In genomic region chr10:126986541-126986961, GRCm38 (mm10) we compare ENCODE assay signal across 8 mouse cellular contexts. TPM values are rescaled to one million over a fixed set of nuclear protein-coding genes. Genes with fewer than 3 reads are reported as not detected.
DNase-seq lines count a peak whose midpoint lies in the region; ATAC-seq and TF ChIP-seq lines count a peak whose summit lies in the region.

No protein-coding gene starts in this region.

- no peak overlapping the region; the same call in 1 of the 2 replicates for H3K4me2 ChIP-seq in embryonic facial prominence, embryonic 11.5 days (ENCODE audit: low read depth, low read length)
- peak overlapping the region; percentile 44 for H3K4me2 ChIP-seq in kidney, embryonic 15.5 days
- H3K4me2 ChIP-seq in midbrain, embryonic 15.5 days, result no peak overlapping the region

- peak overlapping the region; percentile 35 for H3K27ac ChIP-seq in embryonic facial prominence, embryonic 11.5 days (replicated peaks; ENCODE audit: low read depth, low read length)
- peak overlapping the region; percentile 78 for H3K27ac ChIP-seq in heart, embryonic 10.5 days
- H3K27ac ChIP-seq in kidney, embryonic 15.5 days, result peak overlapping the region; percentile 87
- H3K27ac ChIP-seq in liver, adult 2 months (replicated peaks; ENCODE audit: insufficient read depth, low read depth, low read length), result peak overlapping the region; percentile 21
- H3K27ac ChIP-seq in midbrain, embryonic 15.5 days, result peak overlapping the region; percentile 53

- ATAC-seq in embryonic facial prominence, embryonic 11.5 days (replicated peaks; ENCODE audit: insufficient number of reproducible peaks, low FRiP score, low TSS enrichment, low read depth), result 0 out of 2 replicates have a peak, but pooled peaks have one; percentile 22
- ATAC-seq in kidney, embryonic 15.5 days (replicated peaks; ENCODE audit: low FRiP score), result peak; percentile 73
- peak; percentile 49; the same call in 1 of the 2 replicates for ATAC-seq in midbrain, embryonic 15.5 days (replicated peaks)

- no peak overlapping the region for H3K9ac ChIP-seq in embryonic facial prominence, embryonic 11.5 days (replicated peaks; ENCODE audit: low read length)
- no peak overlapping the region for H3K9ac ChIP-seq in kidney, embryonic 15.5 days
- H3K9ac ChIP-seq in liver, adult 2 months (ENCODE audit: low read depth, low read length), result no peak overlapping the region
- H3K9ac ChIP-seq in midbrain, embryonic 15.5 days, result 0 out of 2 replicates have a peak overlapping the region, but pooled peaks have one; percentile 0

- TF ChIP-seq POLR2A in liver, adult 2 months (IDR thresholded peaks at IDR 0.05; ENCODE audit: extremely low read depth, insufficient read depth, low read length), result no peak

- H3K27me3 ChIP-seq in embryonic facial prominence, embryonic 11.5 days (ENCODE audit: control insufficient read depth, insufficient read depth, low read length), result no peaks in the 10 kb centered on the region
- no peaks in the 10 kb centered on the region for H3K27me3 ChIP-seq in heart, embryonic 10.5 days (ENCODE audit: insufficient read depth, poor library complexity, severe bottlenecking)
- no peaks in the 10 kb centered on the region for H3K27me3 ChIP-seq in kidney, embryonic 15.5 days
- no peaks in the 10 kb centered on the region for H3K27me3 ChIP-seq in liver, adult 2 months (ENCODE audit: control insufficient read depth, insufficient read depth, low read length)
- no peaks in the 10 kb centered on the region for H3K27me3 ChIP-seq in midbrain, embryonic 15.5 days (replicated peaks)

- H3K4me1 ChIP-seq in embryonic facial prominence, embryonic 11.5 days (ENCODE audit: control insufficient read depth, insufficient read depth, low read length), result peaks cover 18% of the 10 kb centered on the region
- H3K4me1 ChIP-seq in heart, embryonic 10.5 days, result peaks cover 96% of the 10 kb centered on the region
- peaks cover 98% of the 10 kb centered on the region for H3K4me1 ChIP-seq in kidney, embryonic 15.5 days
- peaks cover 55% of the 10 kb centered on the region for H3K4me1 ChIP-seq in liver, adult 2 months (ENCODE audit: control insufficient read depth, insufficient read depth, low read length)
- peaks cover 78% of the 10 kb centered on the region for H3K4me1 ChIP-seq in midbrain, embryonic 15.5 days

- H3K9me3 ChIP-seq in embryonic facial prominence, embryonic 11.5 days (replicated peaks; ENCODE audit: control insufficient read depth, low read length), result no peaks in the 10 kb centered on the region
- no peaks in the 10 kb centered on the region for H3K9me3 ChIP-seq in heart, embryonic 10.5 days
- H3K9me3 ChIP-seq in kidney, embryonic 15.5 days (replicated peaks), result no peaks in the 10 kb centered on the region
- no peaks in the 10 kb centered on the region for H3K9me3 ChIP-seq in midbrain, embryonic 15.5 days

- 60% methylated on average over 4 of the region's 4 CpGs for WGBS in embryonic facial prominence, embryonic 11.5 days
- WGBS in heart, embryonic 10.5 days, result 61% methylated on average over 4 of the region's 4 CpGs
- 46% methylated on average over 4 of the region's 4 CpGs for WGBS in kidney, embryonic 15.5 days
- WGBS in liver, adult 2 months, result 35% methylated on average over 4 of the region's 4 CpGs
- 49% methylated on average over 4 of the region's 4 CpGs for WGBS in midbrain, embryonic 15.5 days

- 0 out of 2 replicates have a peak overlapping the region, but pooled peaks have one; percentile 3 for H3K4me3 ChIP-seq in embryonic facial prominence, embryonic 11.5 days (ENCODE audit: low read depth, low read length)
- peak overlapping the region; percentile 33 for H3K4me3 ChIP-seq in heart, embryonic 10.5 days
- peak overlapping the region; percentile 8; the same call in 1 of the 2 replicates for H3K4me3 ChIP-seq in kidney, embryonic 15.5 days (replicated peaks)
- no peak overlapping the region for H3K4me3 ChIP-seq in liver, adult 2 months (ENCODE audit: insufficient read depth, low read depth, low read length)
- H3K4me3 ChIP-seq in midbrain, embryonic 15.5 days, result no peak overlapping the region

- no peaks in the 10 kb centered on the region for H3K36me3 ChIP-seq in embryonic facial prominence, embryonic 11.5 days (replicated peaks; ENCODE audit: control insufficient read depth, insufficient read depth, low read depth, low read length)
- H3K36me3 ChIP-seq in heart, embryonic 10.5 days, result peaks cover 9% of the 10 kb centered on the region
- H3K36me3 ChIP-seq in kidney, embryonic 15.5 days, result peaks cover 16% of the 10 kb centered on the region
- H3K36me3 ChIP-seq in liver, adult 2 months (ENCODE audit: control insufficient read depth, insufficient read depth, low read length), result peaks cover under 1% of the 10 kb centered on the region
- H3K36me3 ChIP-seq in midbrain, embryonic 15.5 days (replicated peaks), result no peaks in the 10 kb centered on the region

- peak; percentile 41 for DNase-seq in embryo, embryonic 11 days
- no peak for DNase-seq in embryo, embryonic 10.5 days (ENCODE audit: low spot score)
- DNase-seq in embryonic facial prominence, embryonic 11.5 days (ENCODE audit: low spot score), result no peak
- DNase-seq in heart, embryonic 10.5 days (ENCODE audit: low spot score), result no peak
- peak; percentile 51 for DNase-seq in liver, adult 2 months (ENCODE audit: extremely low read depth, low read depth, low spot score)
- peak; percentile 38 for DNase-seq in urinary bladder, postnatal 10 days (ENCODE audit: low spot score)

- H3K79me2 ChIP-seq in liver, adult 2 months (ENCODE audit: control insufficient read depth, insufficient read depth, low read length), result peaks cover 80% of the 10 kb centered on the region

- no peak for TF ChIP-seq CTCF in liver, adult 2 months (IDR thresholded peaks at IDR 0.05; ENCODE audit: low read depth, low read length)

RNA-seq across cellular contexts. Expression of gene Ctdsp2, which starts 8.0 kb away (rescaled TPM):
- 64.8 and 67.9 TPM in 2 replicates for polyA plus RNA-seq in embryonic facial prominence, embryonic 11.5 days (2014; fragmentation: Nextera tagmentation; extraction: Ambion mirVana)
- 37.8 and 46.2 TPM in 2 replicates for polyA plus RNA-seq in heart, embryonic 10.5 days (2016; fragmentation: Nextera tagmentation; extraction: Ambion mirVana)
- 67.5 and 73.2 TPM in 2 replicates for polyA plus RNA-seq in kidney, embryonic 15.5 days (2015; fragmentation: Nextera tagmentation; extraction: Ambion mirVana)
- total RNA-seq in liver, adult 2 months (2014; rRNA removed), result 18.4 and 25.7 TPM in 2 replicates
- 23.1 and 29.3 TPM in 2 replicates for polyA plus RNA-seq in liver, adult 2 months (2012; rRNA removed)
- polyA plus RNA-seq in midbrain, embryonic 15.5 days (2015; fragmentation: Nextera tagmentation; extraction: Ambion mirVana), result 16.5 and 18.6 TPM in 2 replicates

RNA-seq across cellular contexts. Expression of gene Avil, which starts 14.0 kb away (rescaled TPM):
- polyA plus RNA-seq in embryonic facial prominence, embryonic 11.5 days (2014; fragmentation: Nextera tagmentation; extraction: Ambion mirVana), result 0.39 and 0.42 TPM in 2 replicates
- 0.07 TPM in 1 of 2 replicates, not detected in the other for polyA plus RNA-seq in heart, embryonic 10.5 days (2016; fragmentation: Nextera tagmentation; extraction: Ambion mirVana)
- 0.10 and 0.36 TPM in 2 replicates for polyA plus RNA-seq in kidney, embryonic 15.5 days (2015; fragmentation: Nextera tagmentation; extraction: Ambion mirVana)
- total RNA-seq in liver, adult 2 months (2014; rRNA removed), result 0.09 and 0.20 TPM in 2 replicates
- 0.06 TPM in 1 of 2 replicates, not detected in the other for polyA plus RNA-seq in liver, adult 2 months (2012; rRNA removed)
- 2.2 and 3.2 TPM in 2 replicates for polyA plus RNA-seq in midbrain, embryonic 15.5 days (2015; fragmentation: Nextera tagmentation; extraction: Ambion mirVana)

RNA-seq across cellular contexts. Expression of gene Tsfm, which starts 44.1 kb away (rescaled TPM):
- polyA plus RNA-seq in embryonic facial prominence, embryonic 11.5 days (2014; fragmentation: Nextera tagmentation; extraction: Ambion mirVana), result 88.0 and 88.5 TPM in 2 replicates
- polyA plus RNA-seq in heart, embryonic 10.5 days (2016; fragmentation: Nextera tagmentation; extraction: Ambion mirVana), result 114 TPM in 2 replicates
- 96.4 and 99.7 TPM in 2 replicates for polyA plus RNA-seq in kidney, embryonic 15.5 days (2015; fragmentation: Nextera tagmentation; extraction: Ambion mirVana)
- 21.6 and 26.3 TPM in 2 replicates for total RNA-seq in liver, adult 2 months (2014; rRNA removed)
- 17.4 and 18.2 TPM in 2 replicates for polyA plus RNA-seq in liver, adult 2 months (2012; rRNA removed)
- polyA plus RNA-seq in midbrain, embryonic 15.5 days (2015; fragmentation: Nextera tagmentation; extraction: Ambion mirVana), result 57.3 and 62.7 TPM in 2 replicates

RNA-seq across cellular contexts. Expression of gene Mettl1, which starts 54.7 kb away (rescaled TPM):
- polyA plus RNA-seq in embryonic facial prominence, embryonic 11.5 days (2014; fragmentation: Nextera tagmentation; extraction: Ambion mirVana), result 42.7 and 44.8 TPM in 2 replicates
- polyA plus RNA-seq in heart, embryonic 10.5 days (2016; fragmentation: Nextera tagmentation; extraction: Ambion mirVana), result 46.4 and 54.8 TPM in 2 replicates
- 59.4 and 67.4 TPM in 2 replicates for polyA plus RNA-seq in kidney, embryonic 15.5 days (2015; fragmentation: Nextera tagmentation; extraction: Ambion mirVana)
- 5.2 and 6.1 TPM in 2 replicates for total RNA-seq in liver, adult 2 months (2014; rRNA removed)
- 9.1 and 17.9 TPM in 2 replicates for polyA plus RNA-seq in liver, adult 2 months (2012; rRNA removed)
- polyA plus RNA-seq in midbrain, embryonic 15.5 days (2015; fragmentation: Nextera tagmentation; extraction: Ambion mirVana), result 20.5 and 21.7 TPM in 2 replicates

RNA-seq across cellular contexts. Expression of gene Eef1akmt3, which starts 54.8 kb away (rescaled TPM):
- 0.07 and 0.29 TPM in 2 replicates for polyA plus RNA-seq in embryonic facial prominence, embryonic 11.5 days (2014; fragmentation: Nextera tagmentation; extraction: Ambion mirVana)
- 0.18 and 0.23 TPM in 2 replicates for polyA plus RNA-seq in heart, embryonic 10.5 days (2016; fragmentation: Nextera tagmentation; extraction: Ambion mirVana)
- polyA plus RNA-seq in kidney, embryonic 15.5 days (2015; fragmentation: Nextera tagmentation; extraction: Ambion mirVana), result 0.93 and 1.00 TPM in 2 replicates
- not detected in 2 replicates for total RNA-seq in liver, adult 2 months (2014; rRNA removed)
- 0.09 TPM in 1 of 2 replicates, not detected in the other for polyA plus RNA-seq in liver, adult 2 months (2012; rRNA removed)
- polyA plus RNA-seq in midbrain, embryonic 15.5 days (2015; fragmentation: Nextera tagmentation; extraction: Ambion mirVana), result 0.08 and 0.37 TPM in 2 replicates

Comparison
In these comparisons a context has a peak if more than half of its experiments do, and no peak if none do; other contexts are left out.
1. DNase-seq: peak in embryo, embryonic 11 days (single experiment), liver, adult 2 months (single experiment) and urinary bladder, postnatal 10 days (single experiment); none in embryo, embryonic 10.5 days (single experiment), embryonic facial prominence, embryonic 11.5 days (single experiment) and heart, embryonic 10.5 days (single experiment).
2. ATAC-seq: peak in every context shown above with its lines; median percentile 73 in kidney, embryonic 15.5 days; 49 in midbrain, embryonic 15.5 days; 22 in embryonic facial prominence, embryonic 11.5 days.
3. H3K27ac ChIP-seq: peak in every context shown above with its lines; median percentile 87 in kidney, embryonic 15.5 days; 78 in heart, embryonic 10.5 days; 53 in midbrain, embryonic 15.5 days; 35 in embryonic facial prominence, embryonic 11.5 days; 21 in liver, adult 2 months.
4. H3K4me3 ChIP-seq: peak in embryonic facial prominence, embryonic 11.5 days (single experiment), heart, embryonic 10.5 days (single experiment) and kidney, embryonic 15.5 days (single experiment); none in liver, adult 2 months (single experiment) and midbrain, embryonic 15.5 days (single experiment).